Mouse (Mus musculus) brain, embryonic 14.5 days (tissue): ENCODE results near the gene Ugt1a6a.

Experiments used
- CTCF ChIP-seq: fragments of 200-500 bp; IDR thresholded peaks from 2 replicates; pipeline ENCODE4 v1.5.1; 2012; ENCODE audit warnings: inconsistent platforms, mild to moderate bottlenecking, moderate library complexity, borderline replicate concordance; ENCODE audit not compliant: insufficient read depth, insufficient read length; ENCODE audit errors: extremely low read depth
- POLR2A ChIP-seq: fragments of 200-500 bp; IDR thresholded peaks from 2 replicates; pipeline ENCODE4 v1.6.1; 2012; ENCODE audit warnings: mild to moderate bottlenecking, inconsistent platforms, borderline replicate concordance; ENCODE audit not compliant: poor library complexity, insufficient read depth, insufficient read length, severe bottlenecking; ENCODE audit errors: extremely low read depth

DNA sequence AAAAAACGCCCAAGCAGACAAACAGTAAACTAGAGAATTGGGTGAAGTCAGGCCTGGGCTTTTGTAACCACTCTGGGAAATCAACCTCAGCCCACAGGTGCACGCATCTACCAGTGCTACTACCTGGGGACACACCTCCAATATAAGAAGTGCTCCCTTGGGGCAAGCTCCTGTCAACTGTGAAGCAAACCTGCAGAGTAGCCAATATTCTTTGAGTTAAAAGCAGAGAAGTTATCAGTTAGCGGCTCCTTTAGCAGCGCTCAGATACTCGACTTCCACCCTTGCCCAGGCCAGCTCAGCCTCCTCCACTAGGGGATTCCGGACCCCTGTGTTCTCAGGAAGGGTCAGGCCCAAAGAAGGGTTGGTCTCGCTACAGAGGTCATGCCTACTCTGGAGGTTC is 127.1 kb downstream of the Ugt1a6a start:
- TF ChIP-seq CTCF (no peak), POLR2A (no peak)
